Mouse (Mus musculus): ENCODE measurements around the gene Mogs. TPM values are rescaled to one million over a fixed set of nuclear protein-coding genes. Genes with fewer than 3 reads are reported as not detected.

Gene Mogs
- polyA plus RNA-seq, 1 experiment from 2014 or later = 14.0 TPM

DNA sequence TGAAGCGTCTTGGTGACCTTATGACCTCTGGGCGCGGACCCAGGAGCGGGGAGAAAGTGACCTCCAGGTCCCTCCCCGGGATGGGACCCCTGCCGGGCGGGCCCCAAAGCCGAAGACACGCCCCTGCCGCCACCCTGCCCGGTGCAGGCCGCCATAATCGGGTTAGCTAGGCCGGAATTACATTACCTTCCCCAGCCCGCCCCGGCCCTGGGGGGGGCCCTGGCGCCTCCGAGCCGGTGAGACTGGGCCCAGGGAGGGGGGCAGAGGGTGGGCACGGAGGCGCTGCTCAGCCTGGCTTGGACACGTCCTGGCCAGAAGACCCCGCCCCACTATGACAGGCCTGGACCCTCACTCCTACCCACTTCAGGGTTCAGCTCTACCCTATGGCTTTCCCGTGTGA lies 44.1 kb upstream of the Mogs start:
- 3% methylated on average over 24 of the region's 24 CpGs for WGBS
- peaks cover 93% of the 10 kb centered on the region for H3K27me3 ChIP-seq (ENCODE audit: control insufficient read depth, insufficient read depth, low read length)
- H3K4me2 ChIP-seq (ENCODE audit: low read depth, low read length) = no peak overlapping the region
- H3K9ac ChIP-seq (ENCODE audit: low read length) = no peak overlapping the region
- H3K4me3 ChIP-seq (ENCODE audit: low read length) = 0 out of 2 replicates have a peak overlapping the region, but pooled peaks have one; percentile 6
- no peaks in the 10 kb centered on the region for H3K36me3 ChIP-seq (ENCODE audit: control insufficient read depth, insufficient read depth)
- H3K27ac ChIP-seq (ENCODE audit: low read length) = no peak overlapping the region
- no peak for ATAC-seq (replicated peaks; ENCODE audit: extremely low read depth, insufficient read depth, low FRiP score)
- peaks cover 12% of the 10 kb centered on the region; the same call in 1 of the 2 replicates for H3K4me1 ChIP-seq (ENCODE audit: control insufficient read depth, insufficient read depth, low read length)
- no peaks in the 10 kb centered on the region for H3K9me3 ChIP-seq (replicated peaks; ENCODE audit: control insufficient read depth, low read length)

GRCm38 (mm10) chr6:83074979-83075378 lies 40.3 kb upstream of the Mogs start:
- H3K4me1 ChIP-seq (ENCODE audit: control insufficient read depth, insufficient read depth, low read length) = peaks cover 15% of the 10 kb centered on the region
- no peaks in the 10 kb centered on the region for H3K36me3 ChIP-seq (ENCODE audit: control insufficient read depth, insufficient read depth)
- WGBS = 11% methylated on average over 2 of the region's 2 CpGs
- H3K4me2 ChIP-seq (ENCODE audit: low read depth, low read length) = no peak overlapping the region
- ATAC-seq (replicated peaks; ENCODE audit: extremely low read depth, insufficient read depth, low FRiP score) = no peak
- H3K27ac ChIP-seq (ENCODE audit: low read length) = no peak overlapping the region
- H3K27me3 ChIP-seq (ENCODE audit: control insufficient read depth, insufficient read depth, low read length) = peaks cover 66% of the 10 kb centered on the region
- no peak overlapping the region for H3K4me3 ChIP-seq (ENCODE audit: low read length)
- H3K9ac ChIP-seq (ENCODE audit: low read length) = no peak overlapping the region
- no peaks in the 10 kb centered on the region for H3K9me3 ChIP-seq (replicated peaks; ENCODE audit: control insufficient read depth, low read length)

DNA sequence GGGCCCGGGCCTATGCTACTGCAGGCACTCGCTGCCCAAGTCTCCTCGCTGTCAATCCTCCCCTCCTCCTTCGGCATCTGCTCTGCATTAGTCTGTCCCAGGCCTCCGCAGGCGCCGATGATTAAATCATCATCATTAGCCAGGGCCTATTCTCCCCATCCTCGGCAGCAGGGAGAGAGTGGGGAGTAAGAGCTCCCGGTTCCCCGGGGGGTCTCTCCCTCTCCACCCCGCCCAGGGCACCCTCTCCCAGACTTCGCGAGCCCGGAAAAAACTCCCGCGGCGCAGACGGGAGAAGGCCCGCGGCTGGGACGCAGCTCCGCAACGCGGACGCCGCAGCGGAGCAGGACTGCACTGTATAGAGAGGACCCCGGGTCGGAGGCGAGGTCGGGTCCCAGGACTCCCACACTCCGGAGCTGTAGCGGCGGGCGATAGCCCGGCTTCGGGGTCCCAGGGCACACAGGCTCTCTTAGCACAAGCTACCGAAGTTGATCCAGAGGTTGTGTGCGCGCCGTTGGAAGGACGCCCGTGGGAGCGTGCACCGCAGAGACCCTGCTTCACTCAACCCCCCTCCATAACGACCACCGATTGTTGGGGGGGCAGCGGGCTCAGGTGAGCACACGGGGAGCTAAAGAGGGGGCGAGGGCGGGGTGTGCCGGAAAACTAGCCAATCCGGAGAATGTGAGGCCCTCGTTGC lies 37.5 kb upstream of the Mogs start, which contains the start of gene Pcgf1:
TSS of gene Pcgf1 (plus strand) at position 240 of the 694 bp plus-strand sequence.
- under 1% methylated on average over 54 of the region's 54 CpGs for WGBS
- H3K4me1 ChIP-seq (ENCODE audit: control insufficient read depth, insufficient read depth, low read length) = peaks cover 9% of the 10 kb centered on the region
- H3K9ac ChIP-seq (ENCODE audit: low read length) = peak within 1 kb of the TSS; percentile 81
- peak within 1 kb of the TSS; percentile 91 for H3K4me2 ChIP-seq (ENCODE audit: low read depth, low read length)
- H3K36me3 ChIP-seq (ENCODE audit: control insufficient read depth, insufficient read depth) = peaks cover 4% of the 10 kb centered on the region; the same call in 1 of the 2 replicates
- H3K27me3 ChIP-seq (ENCODE audit: control insufficient read depth, insufficient read depth, low read length) = peaks cover 44% of the 10 kb centered on the region
- peak; percentile 42 for ATAC-seq (replicated peaks; ENCODE audit: extremely low read depth, insufficient read depth, low FRiP score)
- no peaks in the 10 kb centered on the region for H3K9me3 ChIP-seq (replicated peaks; ENCODE audit: control insufficient read depth, low read length)
- H3K27ac ChIP-seq (ENCODE audit: low read length) = peak within 1 kb of the TSS; percentile 84
- H3K4me3 ChIP-seq (ENCODE audit: low read length) = peak within 1 kb of the TSS; percentile 79

- under 1% methylated on average over 46 of the region's 46 CpGs for WGBS
- H3K36me3 ChIP-seq (ENCODE audit: control insufficient read depth, insufficient read depth) = peaks cover 4% of the 10 kb centered on the region; the same call in 1 of the 2 replicates
- H3K27me3 ChIP-seq (ENCODE audit: control insufficient read depth, insufficient read depth, low read length) = peaks cover 46% of the 10 kb centered on the region
Observed at GRCm38 (mm10) chr6:83078324-83078858, 36.9 kb upstream of the Mogs start.

GRCm38 (mm10) chr6:83080210-83080609 lies 35.1 kb upstream of the Mogs start:
- no peak for ATAC-seq (replicated peaks; ENCODE audit: extremely low read depth, insufficient read depth, low FRiP score)
- no peak overlapping the region for H3K9ac ChIP-seq (ENCODE audit: low read length)
- H3K27ac ChIP-seq (ENCODE audit: low read length) = no peak overlapping the region
- H3K36me3 ChIP-seq (ENCODE audit: control insufficient read depth, insufficient read depth) = peaks cover 4% of the 10 kb centered on the region; the same call in 1 of the 2 replicates
- WGBS = 94% methylated on average over 5 of the region's 5 CpGs
- peaks cover 46% of the 10 kb centered on the region for H3K27me3 ChIP-seq (ENCODE audit: control insufficient read depth, insufficient read depth, low read length)
- H3K9me3 ChIP-seq (replicated peaks; ENCODE audit: control insufficient read depth, low read length) = no peaks in the 10 kb centered on the region
- H3K4me1 ChIP-seq (ENCODE audit: control insufficient read depth, insufficient read depth, low read length) = peaks cover 9% of the 10 kb centered on the region
- H3K4me2 ChIP-seq (ENCODE audit: low read depth, low read length) = no peak overlapping the region
- H3K4me3 ChIP-seq (ENCODE audit: low read length) = no peak overlapping the region

More at GRCm38 (mm10) chr6:83078324-83078858, 36.9 kb upstream of the Mogs start:
- Histone ChIP-seq H3K4me3 (ENCODE audit: low read length) (peak overlapping the region; percentile 79), H3K27ac (ENCODE audit: low read length) (peak overlapping the region; percentile 84), H3K4me2 (ENCODE audit: low read depth, low read length) (peak overlapping the region; percentile 91), H3K4me1 (ENCODE audit: control insufficient read depth, insufficient read depth, low read length) (peaks cover 9% of the 10 kb centered on the region), H3K9me3 (replicated peaks; ENCODE audit: control insufficient read depth, low read length) (no peaks in the 10 kb centered on the region), H3K9ac (ENCODE audit: low read length) (peak overlapping the region; percentile 81)
- peak; percentile 95 for ATAC-seq (replicated peaks; ENCODE audit: extremely low read depth, insufficient read depth, low FRiP score)

DNA sequence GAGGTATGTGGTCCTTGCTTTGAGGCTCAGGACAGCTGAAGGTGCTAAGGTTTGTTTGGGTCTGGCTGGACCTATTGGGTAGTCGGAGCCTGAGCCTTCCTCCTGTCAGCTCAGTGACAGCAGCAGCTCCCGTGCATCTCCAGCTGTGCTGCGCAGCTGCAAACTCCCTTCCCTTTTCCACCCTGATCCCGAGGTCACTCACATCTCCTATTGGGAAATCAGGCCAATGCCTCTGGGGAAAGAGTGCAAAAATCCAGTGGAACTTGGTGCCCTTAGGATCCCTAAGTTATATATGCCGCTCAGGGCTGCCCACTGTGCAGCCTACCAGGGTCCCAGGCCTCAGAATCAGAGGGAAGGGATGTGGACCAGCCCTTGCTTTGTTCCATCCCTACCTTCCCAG lies 31.8 kb upstream of the Mogs start:
- H3K36me3 ChIP-seq (ENCODE audit: control insufficient read depth, insufficient read depth) = peaks cover 4% of the 10 kb centered on the region; the same call in 1 of the 2 replicates
- no peak overlapping the region for H3K9ac ChIP-seq (ENCODE audit: low read length)
- H3K4me3 ChIP-seq (ENCODE audit: low read length) = no peak overlapping the region
- H3K27ac ChIP-seq (ENCODE audit: low read length) = no peak overlapping the region
- peaks cover 12% of the 10 kb centered on the region for H3K4me1 ChIP-seq (ENCODE audit: control insufficient read depth, insufficient read depth, low read length)
- H3K4me2 ChIP-seq (ENCODE audit: low read depth, low read length) = no peak overlapping the region
- peaks cover 54% of the 10 kb centered on the region for H3K27me3 ChIP-seq (ENCODE audit: control insufficient read depth, insufficient read depth, low read length)
- H3K9me3 ChIP-seq (replicated peaks; ENCODE audit: control insufficient read depth, low read length) = no peaks in the 10 kb centered on the region
- no peak for ATAC-seq (replicated peaks; ENCODE audit: extremely low read depth, insufficient read depth, low FRiP score)
- 18% methylated on average over 5 of the region's 5 CpGs for whole genome bisulfite sequencing

DNA sequence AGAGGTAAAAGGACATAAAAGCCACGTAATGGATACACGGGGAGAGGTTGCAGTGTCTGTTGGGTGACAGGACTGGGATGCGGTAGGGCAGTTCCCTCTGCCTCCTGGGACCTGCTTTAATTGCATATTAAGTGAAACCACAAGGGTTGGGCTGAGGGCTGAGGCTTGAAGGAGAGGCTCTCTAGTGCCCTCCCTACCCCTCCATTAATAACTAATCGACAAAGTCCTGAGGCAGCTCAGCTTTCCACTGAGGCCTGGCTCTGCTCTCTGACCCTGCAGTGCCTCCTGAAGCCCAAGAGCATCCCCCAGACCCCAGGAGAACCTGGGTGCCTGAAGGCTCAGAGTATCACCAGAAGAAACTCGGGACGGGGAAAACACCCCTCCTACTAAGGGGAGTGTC lies 30.8 kb upstream of the Mogs start:
- no peak overlapping the region for H3K9ac ChIP-seq (ENCODE audit: low read length)
- 20% methylated on average over 6 of the region's 6 CpGs for whole genome bisulfite sequencing
- no peak overlapping the region for H3K4me3 ChIP-seq (ENCODE audit: low read length)
- peaks cover 4% of the 10 kb centered on the region; the same call in 1 of the 2 replicates for H3K36me3 ChIP-seq (ENCODE audit: control insufficient read depth, insufficient read depth)
- H3K4me2 ChIP-seq (ENCODE audit: low read depth, low read length) = no peak overlapping the region
- H3K27me3 ChIP-seq (ENCODE audit: control insufficient read depth, insufficient read depth, low read length) = peaks cover 61% of the 10 kb centered on the region
- H3K4me1 ChIP-seq (ENCODE audit: control insufficient read depth, insufficient read depth, low read length) = peaks cover 6% of the 10 kb centered on the region
- ATAC-seq (replicated peaks; ENCODE audit: extremely low read depth, insufficient read depth, low FRiP score) = no peak
- H3K9me3 ChIP-seq (replicated peaks; ENCODE audit: control insufficient read depth, low read length) = no peaks in the 10 kb centered on the region
- H3K27ac ChIP-seq (ENCODE audit: low read length) = no peak overlapping the region

DNA sequence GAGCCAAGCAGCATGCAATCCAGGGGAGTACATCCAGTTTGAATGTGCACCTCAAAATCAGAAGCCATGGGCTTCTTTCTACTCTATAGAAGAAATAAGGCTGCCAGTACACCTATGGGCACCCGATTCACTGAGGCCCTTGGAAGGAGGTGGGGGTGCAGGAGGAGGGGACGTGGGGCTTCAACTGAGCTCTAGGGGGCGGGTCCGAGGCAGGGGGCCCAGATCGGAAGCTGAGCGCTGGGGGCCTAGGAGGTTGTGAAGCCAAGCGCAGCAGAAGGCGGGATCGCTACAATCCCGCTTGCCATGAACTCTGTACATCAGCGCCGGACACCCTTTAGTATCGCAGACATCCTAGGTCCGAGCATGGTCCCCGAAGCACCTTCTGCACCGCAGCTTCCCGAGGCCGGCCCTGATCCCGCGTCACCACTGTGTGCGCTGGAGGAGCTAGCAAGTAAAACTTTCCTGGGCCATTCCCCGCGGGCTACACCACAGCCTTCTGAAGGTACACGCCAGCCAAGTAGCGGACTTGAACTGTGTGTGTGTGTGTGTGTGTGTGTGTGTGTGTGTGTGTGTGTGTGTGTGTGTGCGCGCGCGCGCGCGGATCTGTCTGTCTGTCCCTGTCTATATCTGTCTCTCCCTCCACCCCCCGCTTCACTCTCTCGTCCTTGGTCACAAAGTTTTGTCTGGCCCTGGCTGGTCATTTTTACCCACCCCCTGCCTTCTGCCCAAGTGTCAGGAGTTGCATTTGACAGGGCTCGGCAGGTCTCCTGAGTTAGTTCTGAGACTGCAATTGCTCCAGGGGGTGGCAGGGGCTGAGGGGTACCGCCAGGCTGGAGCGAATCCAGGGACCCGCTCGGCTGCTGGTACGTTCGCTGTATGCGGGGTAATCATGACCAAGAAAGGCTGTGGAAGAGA lies 28.9 kb upstream of the Mogs start, which contains the start of gene Lbx2:
TSS of gene Lbx2 (plus strand) at position 247 of the 915 bp plus-strand sequence.
- peaks cover 4% of the 10 kb centered on the region; the same call in 1 of the 2 replicates for H3K36me3 ChIP-seq (ENCODE audit: control insufficient read depth, insufficient read depth)
- no peak within 1 kb of the TSS for H3K9ac ChIP-seq (ENCODE audit: low read length)
- peak within 1 kb of the TSS; percentile 45 for H3K4me3 ChIP-seq (ENCODE audit: low read length)
- ATAC-seq (replicated peaks; ENCODE audit: extremely low read depth, insufficient read depth, low FRiP score) = 0 out of 2 replicates have a peak, but pooled peaks have one; percentile 10
- H3K27me3 ChIP-seq (ENCODE audit: control insufficient read depth, insufficient read depth, low read length) = peaks cover 63% of the 10 kb centered on the region
- peaks cover 6% of the 10 kb centered on the region for H3K4me1 ChIP-seq (ENCODE audit: control insufficient read depth, insufficient read depth, low read length)
- WGBS = 4% methylated on average over 42 of the region's 42 CpGs
- H3K4me2 ChIP-seq (ENCODE audit: low read depth, low read length) = peak within 1 kb of the TSS; percentile 62
- no peaks in the 10 kb centered on the region for H3K9me3 ChIP-seq (replicated peaks; ENCODE audit: control insufficient read depth, low read length)
- no peak within 1 kb of the TSS for H3K27ac ChIP-seq (ENCODE audit: low read length)

Measured in heart, embryonic 16.5 days (tissue).